Mouse (Mus musculus) megakaryocyte, embryonic 14.5 days (primary cell): Measurements from ENCODE around the gene Klhl29.

ENCODE experiments used
- FLI1 ChIP-seq: IDR thresholded peaks from 2 replicates; pipeline ENCODE4 v1.6.1; 2012; ENCODE audit warnings: low read length, inconsistent platforms, mixed read lengths
- GATA1 ChIP-seq: IDR thresholded peaks from 3 replicates; pipeline ENCODE4 v1.6.1; 2012; ENCODE audit warnings: mixed read lengths, low read length, inconsistent platforms, borderline replicate concordance

DNA sequence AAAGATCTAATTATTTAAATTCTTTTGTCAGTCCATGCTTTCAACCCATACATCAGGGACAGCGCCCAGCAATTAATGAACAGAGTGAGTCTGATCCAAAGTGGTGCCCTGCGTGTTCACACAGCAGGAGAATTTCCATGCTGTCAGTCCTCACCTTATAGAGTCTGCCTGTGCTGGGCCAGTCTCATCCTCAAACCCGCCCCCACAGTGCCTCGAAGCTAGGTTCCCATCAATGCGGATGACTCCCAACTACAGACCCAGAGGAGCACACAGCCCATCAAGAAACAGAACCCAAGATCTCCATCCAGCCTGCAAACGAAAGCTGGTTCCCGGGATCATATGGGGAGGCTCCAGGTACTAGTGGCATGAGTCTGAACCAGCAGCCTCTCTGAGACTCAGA lies 106.4 kb downstream of the Klhl29 start:
- TF ChIP-seq GATA1 (no peak), FLI1 (no peak)
